Mouse (Mus musculus) intestine, embryonic 15.5 days (tissue): ENCODE results near the gene Gm17304. TPM values are rescaled to one million over a fixed set of nuclear protein-coding genes. Genes with fewer than 3 reads are reported as not detected.

Experiments
- polyA plus RNA-seq: library from polyadenylated mRNA; unstranded; fragments of >200 nt; fragmentation: Nextera tagmentation; extraction: Ambion mirVana; gene quantifications from 2 replicates; pipeline ENCODE4 v1.2.1, GENCODE M21; 2015

Gm17304 gene
- polyA plus RNA-seq, 1 experiment from 2014 or later: not detected

Other genes starting within 250 kb of the Gm17304 start
- not detected in 2 replicates for gene Barhl2, start 150.9 kb upstream of the Gm17304 start, polyA plus RNA-seq
- 41.8 and 55.7 TPM in 2 replicates for gene Zfp644, start 88.2 kb downstream of the Gm17304 start, polyA plus RNA-seq